Mouse (Mus musculus) kidney, postnatal 0 days (tissue): ENCODE results near the gene Cables2. TPM values are rescaled to one million over a fixed set of nuclear protein-coding genes. Genes with fewer than 3 reads are reported as not detected.
"Not testable (repeated sequence)": the region's sequence is repeated elsewhere in the genome, so short reads cannot be mapped to it uniquely, and the experiment has no call there.

Experiments
- ATAC-seq: fragments of 200-750 bp; cut with Nextera tagmentation; replicated peaks from 2 replicates; pipeline ENCODE4 v1.8.0; 2017; ENCODE audit warnings: low read depth, moderate number of reproducible peaks, moderate TSS enrichment, moderate library complexity; ENCODE audit not compliant: low FRiP score
- DNase-seq: peaks from one replicate; pipeline ENCODE4 v3.0.0-alpha.2; 2016; ENCODE audit warnings: low spot score
- H3K27ac ChIP-seq: fragments of 300-500 bp; sonication (generic); 2 replicates; pipeline ENCODE4 v1.5.1; 2014; ENCODE audit warnings: mild to moderate bottlenecking
- H3K27me3 ChIP-seq: fragments of 300-500 bp; sonication (generic); 2 replicates; pipeline ENCODE4 v1.6.1; 2014; ENCODE audit warnings: low read length, mixed read lengths; ENCODE audit not compliant: insufficient read depth
- H3K36me3 ChIP-seq: fragments of 300-500 bp; sonication (generic); 2 replicates; pipeline ENCODE4 v1.6.1; 2014; ENCODE audit warnings: low read length, mixed read lengths; ENCODE audit not compliant: insufficient read depth
- H3K4me1 ChIP-seq: fragments of 300-500 bp; sonication (generic); replicated peaks from 2 replicates; pipeline ENCODE4 v1.6.1; 2014; ENCODE audit warnings: antibody characterized with exemption, low read length, mixed read lengths; ENCODE audit not compliant: insufficient read depth
- H3K4me2 ChIP-seq: fragments of 300-500 bp; sonication (generic); 2 replicates; pipeline ENCODE4 v1.6.1; 2014; ENCODE audit warnings: mild to moderate bottlenecking, low read length, moderate library complexity, mixed read lengths
- H3K4me3 ChIP-seq: fragments of 300-500 bp; sonication (generic); replicated peaks from 2 replicates; pipeline ENCODE4 v1.5.1; 2014; ENCODE audit warnings: low read depth, low read length
- H3K9ac ChIP-seq: fragments of 300-500 bp; sonication (generic); 2 replicates; pipeline ENCODE4 v1.6.1; 2014; ENCODE audit warnings: low read depth, low read length
- H3K9me3 ChIP-seq: fragments of 300-500 bp; sonication (generic); replicated peaks from 2 replicates; pipeline ENCODE4 v1.6.1; 2016; ENCODE audit warnings: low read length, inconsistent platforms, mixed read lengths
- CTCF ChIP-seq: IDR thresholded peaks from 2 replicates; pipeline ENCODE4 v1.5.1; 2016; ENCODE audit warnings: antibody characterized with exemption, low read depth, mild to moderate bottlenecking, moderate library complexity
- WGBS: fragments of 180-500 bp; shearing (Covaris S2); extraction: QIAGEN DNeasy Blood & Tissue Kit; methylation state at CpG from one replicate; pipeline ENCODE4 v1.1.7; 2014; 5-methylcytosine and 5-hydroxymethylcytosine counted together
- polyA plus RNA-seq: library from polyadenylated mRNA; unstranded; fragments of >200 nt; fragmentation: Nextera tagmentation; extraction: Ambion mirVana; gene quantifications from 2 replicates; pipeline ENCODE4 v1.2.1, GENCODE M21; 2015

Cables2 gene
- polyA plus RNA-seq, 1 experiment from 2014 or later, result 13.1 TPM

DNA sequence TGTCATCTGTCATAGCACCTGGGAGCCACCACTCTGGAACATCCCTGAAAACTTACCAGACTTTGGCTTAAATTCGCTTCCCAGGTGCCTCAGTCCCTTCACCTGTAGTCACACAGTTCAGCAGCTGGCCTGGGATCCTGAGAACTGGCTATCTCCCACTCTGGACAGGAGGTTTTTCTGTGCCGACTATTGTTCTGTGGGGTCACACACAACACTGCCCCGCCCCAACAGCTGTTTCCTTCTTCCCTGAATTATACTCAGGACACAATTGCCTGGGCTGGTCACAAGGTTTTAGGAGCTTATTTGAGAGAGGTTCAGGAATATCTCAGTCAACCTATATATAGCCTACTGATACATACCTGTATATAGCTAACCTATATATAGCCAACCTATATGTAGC is 10.9 kb downstream of the Cables2 start:
- Histone ChIP-seq H3K27ac (peak overlapping the region; percentile 76), H3K27me3 (no peaks in the 10 kb centered on the region), H3K9ac (no peak overlapping the region), H3K4me3 (no peak overlapping the region), H3K36me3 (peaks cover 25% of the 10 kb centered on the region), H3K9me3 (no peaks in the 10 kb centered on the region), H3K4me1 (no peaks in the 10 kb centered on the region; the same call in 1 of the 2 replicates), H3K4me2 (no peak overlapping the region)
- ATAC-seq, result no peak
- no peak for DNase-seq
- TF ChIP-seq CTCF, result no peak
- 67% methylated on average over 3 of the region's 3 CpGs for WGBS

GRCm38 (mm10) chr2:180261901-180262300 is 11.4 kb downstream of the Cables2 start:
- Histone ChIP-seq H3K27me3 (no peaks in the 10 kb centered on the region), H3K36me3 (peaks cover 24% of the 10 kb centered on the region), H3K4me1 (no peaks in the 10 kb centered on the region; the same call in 1 of the 2 replicates), H3K4me3 (no peak overlapping the region), H3K9ac (no peak overlapping the region), H3K4me2 (no peak overlapping the region), H3K27ac (peak overlapping the region; percentile 8; the same call in 1 of the 2 replicates), H3K9me3 (no peaks in the 10 kb centered on the region)
- DNase-seq (no peak), ATAC-seq (no peak)
- 82% methylated on average over 7 of the region's 7 CpGs for WGBS
- no peak for TF ChIP-seq CTCF

DNA sequence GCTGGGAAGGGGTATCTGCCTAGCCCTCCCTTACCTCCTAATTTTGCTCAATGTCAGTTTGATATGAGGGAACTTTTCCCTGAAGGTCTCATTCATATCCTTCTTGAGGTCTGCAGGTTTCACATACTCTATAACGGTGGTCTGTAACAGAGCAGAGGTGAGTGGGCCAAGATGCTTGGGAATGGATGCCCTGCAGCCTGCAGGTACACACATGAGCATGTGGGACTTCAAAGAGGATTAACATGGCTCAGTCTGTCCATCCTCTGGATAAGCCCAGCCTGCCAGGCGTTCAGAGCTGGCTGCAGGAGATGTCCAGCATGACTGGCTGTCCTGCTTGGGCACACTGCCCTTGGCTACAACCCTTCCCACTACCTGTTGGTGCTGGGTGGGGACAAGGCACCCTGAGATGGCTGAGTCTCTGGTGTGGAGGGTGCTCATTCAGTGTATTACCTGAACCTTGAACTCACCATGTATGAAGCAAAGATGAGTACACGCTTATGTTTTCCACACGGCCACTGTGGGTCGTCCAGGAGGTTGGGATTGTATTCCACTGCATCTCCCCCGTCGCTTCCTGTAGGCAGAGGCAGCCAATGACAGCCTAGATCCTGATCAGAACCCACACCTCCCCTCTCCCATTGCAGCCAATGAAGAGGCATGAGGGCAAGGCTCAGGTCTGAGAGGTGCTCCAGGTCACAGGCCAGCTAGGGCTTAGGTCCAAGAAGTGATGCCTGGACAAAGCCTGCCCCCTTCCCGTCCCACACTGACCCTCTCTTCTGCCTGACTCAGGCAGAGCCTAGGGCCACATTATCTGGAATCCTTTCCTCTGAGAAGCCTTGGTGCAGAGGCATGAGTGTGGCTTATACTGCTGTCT is 12.5 kb downstream of the Cables2 start:
- Histone ChIP-seq H3K9ac (no peak overlapping the region), H3K4me3 (no peak overlapping the region), H3K27ac (no peak overlapping the region), H3K27me3 (no peaks in the 10 kb centered on the region), H3K9me3 (no peaks in the 10 kb centered on the region), H3K4me1 (no peaks in the 10 kb centered on the region; the same call in 1 of the 2 replicates), H3K4me2 (no peak overlapping the region), H3K36me3 (peaks cover 20% of the 10 kb centered on the region)
- WGBS, result 51% methylated on average over 8 of the region's 8 CpGs
- DNase-seq (no peak), ATAC-seq (no peak)
- TF ChIP-seq CTCF, result no peak

- H3K27me3 ChIP-seq, H3K9me3 ChIP-seq, H3K4me3 ChIP-seq, H3K4me2 ChIP-seq, H3K4me1 ChIP-seq, H3K27ac ChIP-seq, DNase-seq, H3K9ac ChIP-seq, ATAC-seq: not testable (repeated sequence)
- WGBS, result 62% methylated on average over 17 of the region's 17 CpGs
- peaks cover 20% of the 10 kb centered on the region for H3K36me3 ChIP-seq
Observed at GRCm38 (mm10) chr2:180259826-180260609, 13.3 kb downstream of the Cables2 start.

- not testable (repeated sequence) for H3K4me2 ChIP-seq, H3K9me3 ChIP-seq, H3K9ac ChIP-seq, ATAC-seq, H3K27ac ChIP-seq, H3K4me3 ChIP-seq, H3K4me1 ChIP-seq, H3K27me3 ChIP-seq, DNase-seq
- whole genome bisulfite sequencing, result 82% methylated on average over 10 of the region's 10 CpGs
- H3K36me3 ChIP-seq, result peaks cover 17% of the 10 kb centered on the region
Observed at GRCm38 (mm10) chr2:180258951-180259484, 14.3 kb downstream of the Cables2 start.
